In genomic region chr16:52474235-52474634, GRCm38 (mm10) we compare ENCODE assay signal across 15 mouse cellular contexts.
"Had no signal": no experiment of that assay in that cellular context is flagged by ENCODE, and none has a peak within 500 bp of the region (broad histone marks: within the 10 kb centered on the region; RNA-seq: fewer than 3 reads in every experiment).

No protein-coding gene starts in this region.

- H3K36me3 ChIP-seq: limb, embryonic 15.5 days; liver, embryonic 12.5 days; midbrain, embryonic 15.5 days had no signal

- H3K4me2 ChIP-seq: limb, embryonic 15.5 days; liver, embryonic 12.5 days; lung, embryonic 14.5 days; midbrain, embryonic 11.5 days; midbrain, embryonic 15.5 days had no signal

- H3K27ac ChIP-seq: left cerebral cortex, adult 2 months; limb, embryonic 15.5 days; liver, embryonic 12.5 days; midbrain, embryonic 15.5 days had no signal

- H3K9me3 ChIP-seq: limb, embryonic 15.5 days; liver, embryonic 12.5 days; megakaryocyte, embryonic 14.5 days; midbrain, embryonic 15.5 days had no signal

- H3K4me1 ChIP-seq: liver, embryonic 12.5 days; megakaryocyte, embryonic 14.5 days; midbrain, embryonic 15.5 days had no signal

- H3K4me3 ChIP-seq: left cerebral cortex, adult 2 months; limb, embryonic 15.5 days; liver, embryonic 12.5 days; megakaryocyte, embryonic 14.5 days; midbrain, embryonic 15.5 days had no signal

- ATAC-seq: liver, embryonic 12.5 days; midbrain, embryonic 15.5 days had no signal

- DNase-seq: kidney, adult 11 months; kidney, adult 9 months; kidney, postnatal 10 days; lung, embryonic 14.5 days; lung, postnatal 14 days; right cerebral cortex, adult 18-20 months; right cerebral cortex, postnatal 25 days; thymus, adult 18-20 months; thymus, postnatal 25 days had no signal

- H3K9ac ChIP-seq: limb, embryonic 15.5 days; liver, embryonic 12.5 days; lung, embryonic 14.5 days; midbrain, embryonic 15.5 days had no signal

- H3K27me3 ChIP-seq: limb, embryonic 15.5 days; liver, embryonic 12.5 days; megakaryocyte, embryonic 14.5 days; midbrain, embryonic 15.5 days had no signal
